Mouse (Mus musculus): Measurements from ENCODE around the gene Bmp5. TPM values are rescaled to one million over a fixed set of nuclear protein-coding genes. Genes with fewer than 3 reads are reported as not detected.
A peak's percentile ranks its signal among the peaks of the same experiment; 100 is the strongest.

Gene Bmp5
- polyA plus RNA-seq (2014; fragmentation: Nextera tagmentation; extraction: Ambion mirVana): 0.96 and 1.4 TPM in 2 replicates

GRCm38 (mm10) chr9:75775129-75775845, at the start of gene Bmp5:
Gene Bmp5 (plus strand): TSS chr9:75775364.
- no peaks in the 10 kb centered on the region for H3K36me3 ChIP-seq (ENCODE audit: control insufficient read depth, insufficient read depth, low read length)
- ATAC-seq (ENCODE audit: low FRiP score, low TSS enrichment): no peak
- H3K27ac ChIP-seq (ENCODE audit: low read depth, low read length): no peak within 1 kb of the TSS
- H3K9me3 ChIP-seq (ENCODE audit: control insufficient read depth, low read length): no peaks in the 10 kb centered on the region
- H3K4me2 ChIP-seq (replicated peaks; ENCODE audit: low read depth, low read length): peak within 1 kb of the TSS; percentile 21
- no peaks in the 10 kb centered on the region; the same call in 1 of the 2 replicates for H3K4me1 ChIP-seq (ENCODE audit: control insufficient read depth, insufficient read depth, low read length)
- H3K4me3 ChIP-seq (ENCODE audit: low read length): peak within 1 kb of the TSS; percentile 20
- H3K27me3 ChIP-seq (ENCODE audit: control insufficient read depth, insufficient read depth, low read length): no peaks in the 10 kb centered on the region
- H3K9ac ChIP-seq (ENCODE audit: low read depth, low read length): peak within 1 kb of the TSS; percentile 37; the same call in 1 of the 2 replicates
- 14% methylated on average over 7 of the region's 7 CpGs for WGBS

GRCm38 (mm10) chr9:75760075-75760474, 15.1 kb upstream of the Bmp5 start:
- Histone ChIP-seq H3K4me1 (ENCODE audit: control insufficient read depth, insufficient read depth, low read length) (no peaks in the 10 kb centered on the region), H3K4me2 (replicated peaks; ENCODE audit: low read depth, low read length) (no peak overlapping the region), H3K4me3 (ENCODE audit: low read length) (no peak overlapping the region), H3K9ac (ENCODE audit: low read depth, low read length) (no peak overlapping the region), H3K27ac (ENCODE audit: low read depth, low read length) (no peak overlapping the region), H3K9me3 (ENCODE audit: control insufficient read depth, low read length) (no peaks in the 10 kb centered on the region), H3K27me3 (ENCODE audit: control insufficient read depth, insufficient read depth, low read length) (no peaks in the 10 kb centered on the region), H3K36me3 (ENCODE audit: control insufficient read depth, insufficient read depth, low read length) (no peaks in the 10 kb centered on the region)
- no peak for ATAC-seq (ENCODE audit: low FRiP score, low TSS enrichment)
- 28% methylated on average over 5 of the region's 5 CpGs for WGBS

- Histone ChIP-seq H3K36me3 (ENCODE audit: control insufficient read depth, insufficient read depth, low read length) (no peaks in the 10 kb centered on the region), H3K9ac (ENCODE audit: low read depth, low read length) (no peak overlapping the region), H3K27ac (ENCODE audit: low read depth, low read length) (no peak overlapping the region), H3K4me1 (ENCODE audit: control insufficient read depth, insufficient read depth, low read length) (no peaks in the 10 kb centered on the region), H3K9me3 (ENCODE audit: control insufficient read depth, low read length) (no peaks in the 10 kb centered on the region), H3K4me2 (replicated peaks; ENCODE audit: low read depth, low read length) (no peak overlapping the region), H3K27me3 (ENCODE audit: control insufficient read depth, insufficient read depth, low read length) (no peaks in the 10 kb centered on the region), H3K4me3 (ENCODE audit: low read length) (no peak overlapping the region)
- no peak for ATAC-seq (ENCODE audit: low FRiP score, low TSS enrichment)
- WGBS: 88% methylated on average over 2 of the region's 2 CpGs
Observed at GRCm38 (mm10) chr9:75761567-75761966, 13.6 kb upstream of the Bmp5 start.

GRCm38 (mm10) chr9:75762487-75762886, 12.7 kb upstream of the Bmp5 start:
- no peaks in the 10 kb centered on the region for H3K9me3 ChIP-seq (ENCODE audit: control insufficient read depth, low read length)
- no peak overlapping the region for H3K27ac ChIP-seq (ENCODE audit: low read depth, low read length)
- ATAC-seq (ENCODE audit: low FRiP score, low TSS enrichment): no peak
- no peak overlapping the region for H3K9ac ChIP-seq (ENCODE audit: low read depth, low read length)
- H3K4me2 ChIP-seq (replicated peaks; ENCODE audit: low read depth, low read length): no peak overlapping the region
- no peaks in the 10 kb centered on the region for H3K27me3 ChIP-seq (ENCODE audit: control insufficient read depth, insufficient read depth, low read length)
- no peak overlapping the region for H3K4me3 ChIP-seq (ENCODE audit: low read length)
- H3K36me3 ChIP-seq (ENCODE audit: control insufficient read depth, insufficient read depth, low read length): no peaks in the 10 kb centered on the region
- WGBS: 35% methylated on average over 5 of the region's 5 CpGs
- no peaks in the 10 kb centered on the region for H3K4me1 ChIP-seq (ENCODE audit: control insufficient read depth, insufficient read depth, low read length)

- H3K9ac ChIP-seq (ENCODE audit: low read depth, low read length): no peak overlapping the region
- H3K9me3 ChIP-seq (ENCODE audit: control insufficient read depth, low read length): no peaks in the 10 kb centered on the region
- no peak overlapping the region for H3K4me2 ChIP-seq (replicated peaks; ENCODE audit: low read depth, low read length)
- H3K4me3 ChIP-seq (ENCODE audit: low read length): no peak overlapping the region
- H3K4me1 ChIP-seq (ENCODE audit: control insufficient read depth, insufficient read depth, low read length): no peaks in the 10 kb centered on the region
- H3K36me3 ChIP-seq (ENCODE audit: control insufficient read depth, insufficient read depth, low read length): no peaks in the 10 kb centered on the region
- H3K27ac ChIP-seq (ENCODE audit: low read depth, low read length): no peak overlapping the region
- WGBS: 87% methylated on average over 7 of the region's 7 CpGs
- ATAC-seq (ENCODE audit: low FRiP score, low TSS enrichment): no peak
- no peaks in the 10 kb centered on the region for H3K27me3 ChIP-seq (ENCODE audit: control insufficient read depth, insufficient read depth, low read length)
Observed at GRCm38 (mm10) chr9:75764792-75765191, 10.4 kb upstream of the Bmp5 start.

GRCm38 (mm10) chr9:75766521-75766920, 8.6 kb upstream of the Bmp5 start:
- H3K9ac ChIP-seq (ENCODE audit: low read depth, low read length): no peak overlapping the region
- H3K9me3 ChIP-seq (ENCODE audit: control insufficient read depth, low read length): no peaks in the 10 kb centered on the region
- no peaks in the 10 kb centered on the region for H3K36me3 ChIP-seq (ENCODE audit: control insufficient read depth, insufficient read depth, low read length)
- H3K27me3 ChIP-seq (ENCODE audit: control insufficient read depth, insufficient read depth, low read length): no peaks in the 10 kb centered on the region
- no peak for ATAC-seq (ENCODE audit: low FRiP score, low TSS enrichment)
- no peak overlapping the region for H3K27ac ChIP-seq (ENCODE audit: low read depth, low read length)
- H3K4me3 ChIP-seq (ENCODE audit: low read length): no peak overlapping the region
- WGBS: 86% methylated on average over 5 of the region's 5 CpGs
- H3K4me2 ChIP-seq (replicated peaks; ENCODE audit: low read depth, low read length): no peak overlapping the region
- no peaks in the 10 kb centered on the region for H3K4me1 ChIP-seq (ENCODE audit: control insufficient read depth, insufficient read depth, low read length)

GRCm38 (mm10) chr9:75769042-75769441, 6.1 kb upstream of the Bmp5 start:
- Histone ChIP-seq H3K9me3 (ENCODE audit: control insufficient read depth, low read length) (no peaks in the 10 kb centered on the region), H3K27me3 (ENCODE audit: control insufficient read depth, insufficient read depth, low read length) (no peaks in the 10 kb centered on the region), H3K27ac (ENCODE audit: low read depth, low read length) (no peak overlapping the region), H3K4me3 (ENCODE audit: low read length) (no peak overlapping the region), H3K36me3 (ENCODE audit: control insufficient read depth, insufficient read depth, low read length) (no peaks in the 10 kb centered on the region), H3K9ac (ENCODE audit: low read depth, low read length) (no peak overlapping the region), H3K4me2 (replicated peaks; ENCODE audit: low read depth, low read length) (no peak overlapping the region), H3K4me1 (ENCODE audit: control insufficient read depth, insufficient read depth, low read length) (no peaks in the 10 kb centered on the region)
- 85% methylated on average over 3 of the region's 3 CpGs for WGBS
- ATAC-seq (ENCODE audit: low FRiP score, low TSS enrichment): no peak

- whole genome bisulfite sequencing: 55% methylated on average over 7 of the region's 7 CpGs
- Histone ChIP-seq H3K36me3 (ENCODE audit: control insufficient read depth, insufficient read depth, low read length) (no peaks in the 10 kb centered on the region), H3K4me1 (ENCODE audit: control insufficient read depth, insufficient read depth, low read length) (no peaks in the 10 kb centered on the region; the same call in 1 of the 2 replicates), H3K27me3 (ENCODE audit: control insufficient read depth, insufficient read depth, low read length) (no peaks in the 10 kb centered on the region), H3K9ac (ENCODE audit: low read depth, low read length) (no peak overlapping the region), H3K9me3 (ENCODE audit: control insufficient read depth, low read length) (no peaks in the 10 kb centered on the region), H3K4me3 (ENCODE audit: low read length) (peak overlapping the region; percentile 20; the same call in 1 of the 2 replicates), H3K27ac (ENCODE audit: low read depth, low read length) (no peak overlapping the region), H3K4me2 (replicated peaks; ENCODE audit: low read depth, low read length) (peak overlapping the region; percentile 21; the same call in 1 of the 2 replicates)
- no peak for ATAC-seq (ENCODE audit: low FRiP score, low TSS enrichment)
Observed at GRCm38 (mm10) chr9:75776153-75776552, 989 bp downstream of the Bmp5 start.

GRCm38 (mm10) chr9:75778762-75779346, 3.7 kb downstream of the Bmp5 start:
- Histone ChIP-seq H3K4me3 (ENCODE audit: low read length) (no peak overlapping the region), H3K4me2 (replicated peaks; ENCODE audit: low read depth, low read length) (no peak overlapping the region; the same call in 1 of the 2 replicates)
- ATAC-seq (ENCODE audit: low FRiP score, low TSS enrichment): no peak

More at GRCm38 (mm10) chr9:75778762-75779346, 3.7 kb downstream of the Bmp5 start:
- H3K27me3 ChIP-seq (ENCODE audit: control insufficient read depth, insufficient read depth, low read length): no peaks in the 10 kb centered on the region
- H3K4me1 ChIP-seq (ENCODE audit: control insufficient read depth, insufficient read depth, low read length): no peaks in the 10 kb centered on the region; the same call in 1 of the 2 replicates
- no peaks in the 10 kb centered on the region for H3K9me3 ChIP-seq (ENCODE audit: control insufficient read depth, low read length)
- no peak overlapping the region for H3K9ac ChIP-seq (ENCODE audit: low read depth, low read length)
- H3K36me3 ChIP-seq (ENCODE audit: control insufficient read depth, insufficient read depth, low read length): no peaks in the 10 kb centered on the region
- H3K27ac ChIP-seq (ENCODE audit: low read depth, low read length): no peak overlapping the region
- 70% methylated on average over 9 of the region's 9 CpGs for WGBS

Data from kidney, embryonic 14.5 days (tissue).